Mouse (Mus musculus): ENCODE measurements at regions not wholly inside any gene's neighbourhood (a gene's known extent, or its start where the extent isn't known, plus 50 kb on each side); places are given as distances from the start of the nearest gene placed in this dataset.
A peak's percentile ranks its signal among the peaks of the same experiment; 100 is the strongest.

DNA sequence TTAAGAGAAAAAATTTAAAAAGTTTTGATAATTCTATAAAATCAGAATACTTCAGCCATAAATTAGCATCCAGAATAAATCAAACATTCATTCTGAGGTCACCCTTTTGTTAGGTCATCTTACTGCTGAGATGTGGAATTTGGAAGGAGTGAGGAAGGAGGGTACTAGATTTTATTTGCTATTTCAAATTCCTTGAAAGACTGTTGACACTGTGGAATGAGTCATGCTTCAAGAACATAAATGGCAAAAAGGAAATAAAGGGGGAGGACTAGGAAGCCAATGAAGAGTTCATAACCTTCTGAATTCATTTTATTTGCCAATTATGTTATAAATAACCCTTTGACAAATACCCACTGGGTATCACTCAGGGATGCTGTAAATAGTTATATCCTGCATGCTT lies 324.6 kb downstream of the Adcyap1 start:
- Histone ChIP-seq H3K4me3 (ENCODE audit: insufficient read depth, low read depth, low read length) (no peak overlapping the region), H3K27me3 (replicated peaks; ENCODE audit: control insufficient read depth, insufficient read depth, low read length) (no peaks in the 10 kb centered on the region), H3K27ac (ENCODE audit: insufficient read depth, low read depth, low read length) (no peak overlapping the region), H3K4me1 (ENCODE audit: control insufficient read depth, insufficient read depth, low read length) (no peaks in the 10 kb centered on the region), H3K36me3 (ENCODE audit: control insufficient read depth, insufficient read depth, low read length) (no peaks in the 10 kb centered on the region)
- no peak for DNase-seq
- TF ChIP-seq POLR2A (IDR thresholded peaks at IDR 0.05; ENCODE audit: low read depth, low read length) = no peak
- TF ChIP-seq CTCF (conservative IDR thresholded peaks at IDR 0.05; ENCODE audit: insufficient read depth, insufficient read length, low read depth, low read length) = no peak

DNA sequence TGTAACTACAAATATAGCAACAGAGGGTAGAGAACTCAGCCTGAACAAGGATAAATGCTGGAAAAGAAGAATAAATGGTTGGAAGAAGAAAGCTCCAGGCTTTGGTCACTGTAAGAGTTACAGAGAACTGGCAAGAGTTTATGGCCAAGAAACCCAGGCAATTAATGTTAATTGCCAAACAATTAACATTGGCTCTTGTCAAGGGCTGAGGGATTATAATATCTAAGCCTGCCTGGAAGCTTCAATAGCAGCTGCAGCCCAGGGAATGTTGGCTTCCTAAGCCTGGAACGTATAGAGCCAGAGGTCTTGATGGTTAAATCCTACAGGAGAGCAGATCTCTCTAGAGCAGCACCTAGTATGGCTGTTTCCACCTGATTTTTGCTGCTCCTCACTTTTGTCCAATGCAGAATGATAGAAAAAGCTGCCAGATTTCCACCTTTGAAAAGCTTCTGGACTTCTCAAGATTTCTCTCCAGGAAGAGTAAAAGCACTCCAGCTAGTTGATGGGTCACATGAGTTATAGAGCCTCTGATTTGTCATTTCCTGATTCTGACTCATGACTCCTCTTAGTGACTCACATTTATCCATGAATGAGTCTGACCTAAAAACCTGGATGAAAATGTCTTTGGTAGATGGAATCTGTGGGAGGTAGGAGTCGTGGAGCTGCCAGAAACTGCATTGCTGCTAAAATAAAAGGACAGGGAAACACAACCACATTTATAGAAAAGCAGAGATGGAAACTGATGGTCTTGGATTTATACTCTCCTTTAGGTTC lies 327.2 kb downstream of the Adcyap1 start:
- Histone ChIP-seq H3K27ac (ENCODE audit: insufficient read depth, low read depth, low read length) (no peak overlapping the region), H3K36me3 (ENCODE audit: control insufficient read depth, insufficient read depth, low read length) (no peaks in the 10 kb centered on the region), H3K27me3 (replicated peaks; ENCODE audit: control insufficient read depth, insufficient read depth, low read length) (no peaks in the 10 kb centered on the region), H3K4me1 (ENCODE audit: control insufficient read depth, insufficient read depth, low read length) (no peaks in the 10 kb centered on the region), H3K4me3 (ENCODE audit: insufficient read depth, low read depth, low read length) (no peak overlapping the region)
- no peak for DNase-seq
- whole genome bisulfite sequencing = 39% methylated on average over 2 of the region's 2 CpGs
- TF ChIP-seq CTCF (conservative IDR thresholded peaks at IDR 0.05; ENCODE audit: insufficient read depth, insufficient read length, low read depth, low read length) = no peak
- no peak for TF ChIP-seq POLR2A (IDR thresholded peaks at IDR 0.05; ENCODE audit: low read depth, low read length)

DNA sequence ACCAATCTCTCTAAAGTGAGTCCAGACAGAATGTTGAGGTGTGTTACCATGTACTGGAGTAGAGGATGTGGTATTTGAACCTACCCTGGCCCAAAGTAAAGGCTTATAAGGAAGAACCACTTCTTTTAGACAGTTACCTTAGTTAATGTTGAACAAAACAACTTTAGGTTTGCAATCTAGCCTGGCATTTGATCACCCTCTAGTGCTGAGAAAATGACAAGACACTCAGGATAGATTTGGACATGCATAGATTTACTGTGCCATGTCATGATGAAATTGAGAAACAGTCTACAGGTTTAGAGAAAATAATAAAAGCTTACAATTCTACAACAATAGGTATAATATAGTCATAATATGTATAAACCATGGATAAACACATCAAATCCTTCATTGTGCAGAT lies 333.7 kb downstream of the Adcyap1 start:
- Histone ChIP-seq H3K36me3 (ENCODE audit: control insufficient read depth, insufficient read depth, low read length) (no peaks in the 10 kb centered on the region), H3K4me1 (ENCODE audit: control insufficient read depth, insufficient read depth, low read length) (no peaks in the 10 kb centered on the region), H3K27me3 (replicated peaks; ENCODE audit: control insufficient read depth, insufficient read depth, low read length) (no peaks in the 10 kb centered on the region), H3K4me3 (ENCODE audit: insufficient read depth, low read depth, low read length) (no peak overlapping the region), H3K27ac (ENCODE audit: insufficient read depth, low read depth, low read length) (no peak overlapping the region)
- DNase-seq = no peak
- TF ChIP-seq POLR2A (IDR thresholded peaks at IDR 0.05; ENCODE audit: low read depth, low read length) (no peak), CTCF (conservative IDR thresholded peaks at IDR 0.05; ENCODE audit: insufficient read depth, insufficient read length, low read depth, low read length) (no peak)

DNA sequence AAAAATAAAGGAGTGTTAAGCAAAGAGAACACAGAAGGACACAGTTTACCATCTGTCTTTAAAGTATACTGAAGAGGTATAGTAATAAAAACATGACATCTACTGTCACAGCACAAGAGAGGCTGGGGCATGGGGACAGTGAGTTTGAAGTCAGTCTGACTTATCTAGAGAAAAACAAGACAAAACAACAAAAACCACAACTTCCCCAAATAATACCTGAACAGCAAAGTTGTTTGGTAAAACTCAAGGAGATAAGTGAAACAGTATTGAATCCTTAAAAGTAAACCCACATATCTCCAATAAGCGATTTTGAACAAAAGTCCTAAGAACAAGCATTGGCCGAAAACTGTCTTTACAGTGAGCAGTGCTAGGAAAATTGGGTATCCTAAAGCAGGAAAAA lies 336.1 kb downstream of the Adcyap1 start:
- Histone ChIP-seq H3K36me3 (ENCODE audit: control insufficient read depth, insufficient read depth, low read length) (no peaks in the 10 kb centered on the region), H3K27me3 (replicated peaks; ENCODE audit: control insufficient read depth, insufficient read depth, low read length) (no peaks in the 10 kb centered on the region), H3K4me3 (ENCODE audit: insufficient read depth, low read depth, low read length) (no peak overlapping the region), H3K27ac (ENCODE audit: insufficient read depth, low read depth, low read length) (no peak overlapping the region), H3K4me1 (ENCODE audit: control insufficient read depth, insufficient read depth, low read length) (no peaks in the 10 kb centered on the region)
- no peak for TF ChIP-seq POLR2A (IDR thresholded peaks at IDR 0.05; ENCODE audit: low read depth, low read length)
- TF ChIP-seq CTCF (conservative IDR thresholded peaks at IDR 0.05; ENCODE audit: insufficient read depth, insufficient read length, low read depth, low read length) = no peak
- 94% methylated on average over 2 of the region's 2 CpGs for WGBS
- DNase-seq = no peak

DNA sequence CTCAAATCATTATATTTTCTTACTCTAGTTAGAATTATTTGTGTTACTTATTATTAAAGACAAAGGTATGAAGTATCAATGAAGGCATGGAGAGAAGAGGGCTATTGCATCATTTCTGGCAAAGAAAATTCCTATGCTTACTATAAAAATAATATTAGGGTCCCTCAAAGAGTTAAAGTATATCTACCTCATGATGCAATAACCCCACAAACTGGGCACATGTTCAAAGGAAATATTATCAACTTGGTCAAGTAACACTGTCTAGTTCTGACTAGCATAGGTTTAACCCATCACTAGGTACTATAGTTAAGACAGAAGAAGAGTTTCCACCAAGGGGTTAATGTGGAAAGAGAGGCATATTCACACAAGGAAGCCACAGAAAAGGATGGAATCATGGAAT lies 336.9 kb downstream of the Adcyap1 start:
- Histone ChIP-seq H3K27ac (ENCODE audit: insufficient read depth, low read depth, low read length) (no peak overlapping the region), H3K27me3 (replicated peaks; ENCODE audit: control insufficient read depth, insufficient read depth, low read length) (no peaks in the 10 kb centered on the region), H3K4me1 (ENCODE audit: control insufficient read depth, insufficient read depth, low read length) (no peaks in the 10 kb centered on the region), H3K36me3 (ENCODE audit: control insufficient read depth, insufficient read depth, low read length) (no peaks in the 10 kb centered on the region), H3K4me3 (ENCODE audit: insufficient read depth, low read depth, low read length) (no peak overlapping the region)
- no peak for DNase-seq
- TF ChIP-seq CTCF (conservative IDR thresholded peaks at IDR 0.05; ENCODE audit: insufficient read depth, insufficient read length, low read depth, low read length) (no peak), POLR2A (IDR thresholded peaks at IDR 0.05; ENCODE audit: low read depth, low read length) (no peak)

DNA sequence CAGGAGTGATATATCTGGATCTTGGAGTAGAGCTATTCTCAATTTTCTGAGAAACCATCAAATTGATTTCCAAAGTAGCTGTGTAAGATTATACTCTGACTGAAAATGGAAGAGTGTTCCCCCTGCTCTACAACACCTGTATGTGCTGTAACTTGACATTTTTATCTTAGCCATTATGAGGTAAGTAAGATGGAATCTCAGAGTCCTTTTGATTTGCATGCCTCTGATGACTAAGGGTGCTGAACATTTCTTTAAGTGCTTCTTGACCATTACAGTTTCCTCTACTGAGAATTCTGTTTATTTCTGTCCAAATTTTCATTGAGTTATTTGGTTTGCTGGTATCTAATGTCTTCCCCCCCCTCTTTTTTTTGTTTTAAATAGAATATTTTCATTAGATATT lies 343.0 kb downstream of the Adcyap1 start:
- Histone ChIP-seq H3K27ac (ENCODE audit: insufficient read depth, low read depth, low read length) (no peak overlapping the region), H3K36me3 (ENCODE audit: control insufficient read depth, insufficient read depth, low read length) (no peaks in the 10 kb centered on the region), H3K4me3 (ENCODE audit: insufficient read depth, low read depth, low read length) (no peak overlapping the region), H3K27me3 (replicated peaks; ENCODE audit: control insufficient read depth, insufficient read depth, low read length) (no peaks in the 10 kb centered on the region), H3K4me1 (ENCODE audit: control insufficient read depth, insufficient read depth, low read length) (no peaks in the 10 kb centered on the region)
- TF ChIP-seq POLR2A (IDR thresholded peaks at IDR 0.05; ENCODE audit: low read depth, low read length) (no peak), CTCF (conservative IDR thresholded peaks at IDR 0.05; ENCODE audit: insufficient read depth, insufficient read length, low read depth, low read length) (no peak)
- no peak for DNase-seq

DNA sequence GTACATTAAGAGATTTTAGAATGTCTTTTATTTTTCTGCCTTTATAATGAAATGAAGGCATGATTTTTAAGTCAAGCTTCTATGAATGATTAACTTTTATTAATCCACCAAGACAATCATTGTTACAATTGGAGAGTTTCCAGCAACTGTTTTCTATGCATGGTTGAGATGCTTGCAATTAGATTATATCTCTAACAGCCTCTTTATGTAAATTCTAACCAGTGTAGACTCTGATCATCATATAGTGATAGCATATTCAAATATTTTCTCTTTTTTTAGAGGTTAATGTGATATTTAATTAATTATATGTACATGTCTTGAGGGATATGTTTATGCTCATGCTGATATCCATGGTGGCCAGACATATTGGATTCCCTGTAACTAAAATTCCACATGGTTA lies 351.5 kb downstream of the Adcyap1 start:
- Histone ChIP-seq H3K4me3 (ENCODE audit: insufficient read depth, low read depth, low read length) (no peak overlapping the region), H3K27ac (ENCODE audit: insufficient read depth, low read depth, low read length) (no peak overlapping the region), H3K4me1 (ENCODE audit: control insufficient read depth, insufficient read depth, low read length) (no peaks in the 10 kb centered on the region), H3K36me3 (ENCODE audit: control insufficient read depth, insufficient read depth, low read length) (no peaks in the 10 kb centered on the region), H3K27me3 (replicated peaks; ENCODE audit: control insufficient read depth, insufficient read depth, low read length) (no peaks in the 10 kb centered on the region)
- TF ChIP-seq POLR2A (IDR thresholded peaks at IDR 0.05; ENCODE audit: low read depth, low read length) = no peak
- TF ChIP-seq CTCF (conservative IDR thresholded peaks at IDR 0.05; ENCODE audit: insufficient read depth, insufficient read length, low read depth, low read length) = no peak
- peak; percentile 10 for DNase-seq

Data from kidney, adult 2 months (tissue).